Mouse (Mus musculus): ENCODE measurements around the gene A630023A22Rik. TPM values are rescaled to one million over a fixed set of nuclear protein-coding genes. Genes with fewer than 3 reads are reported as not detected.

Gene A630023A22Rik
- polyA plus RNA-seq, 1 experiment: not detected

DNA sequence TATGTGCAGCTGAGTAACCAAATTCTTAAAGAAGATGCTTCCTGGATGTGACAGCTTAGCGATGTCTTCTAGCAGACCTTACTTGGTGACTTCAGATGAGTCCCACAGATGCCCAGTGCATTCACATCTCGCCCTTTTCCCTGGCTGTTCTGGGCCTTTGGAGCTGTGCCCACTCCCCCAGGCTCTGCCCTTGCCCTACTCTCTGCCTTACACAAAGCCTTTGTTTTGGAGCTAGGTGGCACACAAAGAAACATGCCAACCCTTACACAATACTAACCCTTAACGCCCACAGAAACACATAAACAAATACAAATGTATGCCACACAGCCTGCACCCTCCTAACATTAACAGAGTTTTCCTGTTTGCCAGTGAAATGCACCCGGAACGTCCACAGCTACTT lies 6.4 kb downstream of the A630023A22Rik start:
- TF ChIP-seq CTCF (IDR thresholded peaks at IDR 0.05; ENCODE audit: control insufficient read depth, insufficient read depth, low read length): no peak
- no peak for TF ChIP-seq POLR2A (IDR thresholded peaks at IDR 0.05; ENCODE audit: borderline replicate concordance, control insufficient read depth, low read depth, low read length)
- Histone ChIP-seq H3K4me1 (ENCODE audit: control insufficient read depth, insufficient read depth, low read length) (no peaks in the 10 kb centered on the region), H3K27ac (ENCODE audit: control insufficient read depth, insufficient read depth, low read depth, low read length, poor library complexity) (no peak overlapping the region), H3K4me3 (replicated peaks; ENCODE audit: control insufficient read depth, low read depth, low read length) (no peak overlapping the region)
- 68% methylated on average over 5 of the region's 5 CpGs for WGBS

DNA sequence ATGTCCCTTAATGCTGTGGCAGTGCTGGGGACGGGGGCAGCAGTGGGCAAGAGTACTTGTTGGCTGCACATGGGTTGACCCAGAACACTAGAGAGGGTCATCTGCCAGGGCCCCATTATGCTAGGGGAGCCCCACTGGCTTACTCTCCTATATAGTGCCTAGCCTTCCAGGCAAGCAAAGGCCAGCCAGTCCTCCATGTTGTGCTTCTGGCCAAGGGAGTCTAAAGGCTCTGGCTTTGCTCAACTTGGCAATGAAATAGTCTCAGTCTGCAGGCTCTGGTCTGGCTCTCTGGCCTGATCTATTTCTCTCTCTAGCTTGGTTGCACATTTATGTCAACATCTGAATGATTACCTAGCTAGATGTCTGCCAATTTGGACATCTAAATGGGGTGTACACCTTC lies 9.7 kb downstream of the A630023A22Rik start:
- Histone ChIP-seq H3K4me3 (replicated peaks; ENCODE audit: control insufficient read depth, low read depth, low read length) (no peak overlapping the region), H3K4me1 (ENCODE audit: control insufficient read depth, insufficient read depth, low read length) (no peaks in the 10 kb centered on the region), H3K27ac (ENCODE audit: control insufficient read depth, insufficient read depth, low read depth, low read length, poor library complexity) (no peak overlapping the region)
- 58% methylated on average over 1 of the region's 1 CpGs for WGBS
- TF ChIP-seq POLR2A (IDR thresholded peaks at IDR 0.05; ENCODE audit: borderline replicate concordance, control insufficient read depth, low read depth, low read length) (no peak), CTCF (IDR thresholded peaks at IDR 0.05; ENCODE audit: control insufficient read depth, insufficient read depth, low read length) (no peak)

GRCm38 (mm10) chr14:34091475-34091874 lies 11.1 kb downstream of the A630023A22Rik start:
- H3K27ac ChIP-seq (ENCODE audit: control insufficient read depth, insufficient read depth, low read depth, low read length, poor library complexity): no peak overlapping the region
- WGBS: 72% methylated on average over 5 of the region's 5 CpGs
- H3K4me1 ChIP-seq (ENCODE audit: control insufficient read depth, insufficient read depth, low read length): no peaks in the 10 kb centered on the region
- H3K4me3 ChIP-seq (replicated peaks; ENCODE audit: control insufficient read depth, low read depth, low read length): no peak overlapping the region
- TF ChIP-seq CTCF (IDR thresholded peaks at IDR 0.05; ENCODE audit: control insufficient read depth, insufficient read depth, low read length) (no peak), POLR2A (IDR thresholded peaks at IDR 0.05; ENCODE audit: borderline replicate concordance, control insufficient read depth, low read depth, low read length) (no peak)

DNA sequence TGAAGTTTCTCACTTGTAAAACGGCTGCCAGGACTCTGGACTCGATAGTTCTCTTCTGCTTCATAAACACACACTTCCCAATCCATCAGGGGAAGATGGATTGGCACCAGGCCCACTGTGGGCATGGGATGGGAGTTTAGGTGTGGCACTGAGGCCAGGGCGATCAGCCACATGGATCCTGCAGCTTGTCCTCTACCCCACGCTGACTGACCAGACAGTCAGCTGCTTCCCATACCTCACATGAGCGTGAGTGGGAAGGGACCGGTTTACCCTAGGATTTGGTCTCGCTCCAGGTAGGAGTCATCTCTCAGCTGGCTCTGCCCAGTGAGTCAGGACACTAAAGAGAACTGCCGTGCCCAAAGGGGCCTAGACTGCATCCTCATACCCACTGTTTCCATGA lies 12.8 kb downstream of the A630023A22Rik start:
- WGBS: 78% methylated on average over 8 of the region's 8 CpGs
- H3K4me1 ChIP-seq (ENCODE audit: control insufficient read depth, insufficient read depth, low read length): no peaks in the 10 kb centered on the region
- TF ChIP-seq POLR2A (IDR thresholded peaks at IDR 0.05; ENCODE audit: borderline replicate concordance, control insufficient read depth, low read depth, low read length) (no peak), CTCF (IDR thresholded peaks at IDR 0.05; ENCODE audit: control insufficient read depth, insufficient read depth, low read length) (no peak)
- H3K27ac ChIP-seq (ENCODE audit: control insufficient read depth, insufficient read depth, low read depth, low read length, poor library complexity): no peak overlapping the region
- no peak overlapping the region for H3K4me3 ChIP-seq (replicated peaks; ENCODE audit: control insufficient read depth, low read depth, low read length)

DNA sequence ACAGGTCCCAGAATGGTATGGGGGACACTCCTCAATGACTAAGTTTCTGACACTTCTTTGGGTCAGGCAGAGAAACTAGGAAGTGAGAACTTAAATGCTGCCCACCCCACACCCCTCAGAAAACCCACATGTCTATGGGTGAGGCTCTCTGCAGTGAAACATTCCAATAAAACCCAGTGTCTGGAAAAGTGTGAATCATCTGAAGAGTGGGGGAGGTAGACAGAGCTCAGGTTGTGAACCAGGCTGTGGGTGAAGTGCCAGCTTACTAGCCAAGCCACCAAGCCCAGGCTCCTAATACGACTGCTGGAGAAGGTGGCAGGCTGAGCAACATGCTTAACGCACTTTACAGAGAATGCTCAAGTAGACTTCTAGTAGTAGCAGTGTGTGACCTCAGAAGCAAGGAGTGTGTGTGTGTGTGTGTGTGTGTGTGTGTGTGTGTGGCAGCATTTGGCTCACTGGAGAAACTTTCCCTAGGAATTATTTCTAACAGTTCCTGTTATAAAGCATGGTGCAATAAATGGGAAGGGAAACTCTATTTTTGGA lies 14.6 kb downstream of the A630023A22Rik start:
- H3K4me3 ChIP-seq (replicated peaks; ENCODE audit: control insufficient read depth, low read depth, low read length): no peak overlapping the region
- TF ChIP-seq POLR2A (IDR thresholded peaks at IDR 0.05; ENCODE audit: borderline replicate concordance, control insufficient read depth, low read depth, low read length) (no peak), CTCF (IDR thresholded peaks at IDR 0.05; ENCODE audit: control insufficient read depth, insufficient read depth, low read length) (no peak)
- no peaks in the 10 kb centered on the region for H3K4me1 ChIP-seq (ENCODE audit: control insufficient read depth, insufficient read depth, low read length)
- H3K27ac ChIP-seq (ENCODE audit: control insufficient read depth, insufficient read depth, low read depth, low read length, poor library complexity): no peak overlapping the region
- 61% methylated on average over 2 of the region's 2 CpGs for WGBS

GRCm38 (mm10) chr14:34086806-34087205 lies 15.7 kb downstream of the A630023A22Rik start:
- no peak overlapping the region for H3K27ac ChIP-seq (ENCODE audit: control insufficient read depth, insufficient read depth, low read depth, low read length, poor library complexity)
- no peak overlapping the region for H3K4me3 ChIP-seq (replicated peaks; ENCODE audit: control insufficient read depth, low read depth, low read length)
- no peaks in the 10 kb centered on the region for H3K4me1 ChIP-seq (ENCODE audit: control insufficient read depth, insufficient read depth, low read length)
- 56% methylated on average over 4 of the region's 4 CpGs for WGBS
- TF ChIP-seq CTCF (IDR thresholded peaks at IDR 0.05; ENCODE audit: control insufficient read depth, insufficient read depth, low read length): no peak
- TF ChIP-seq POLR2A (IDR thresholded peaks at IDR 0.05; ENCODE audit: borderline replicate concordance, control insufficient read depth, low read depth, low read length): no peak

GRCm38 (mm10) chr14:34085731-34086130 lies 16.8 kb downstream of the A630023A22Rik start, which contains the start of gene Anxa8:
TSS of gene Anxa8 (plus strand) at chr14:34085981.
- Histone ChIP-seq H3K27ac (ENCODE audit: control insufficient read depth, insufficient read depth, low read depth, low read length, poor library complexity) (no peak within 1 kb of the TSS), H3K4me1 (ENCODE audit: control insufficient read depth, insufficient read depth, low read length) (no peaks in the 10 kb centered on the region), H3K4me3 (replicated peaks; ENCODE audit: control insufficient read depth, low read depth, low read length) (no peak within 1 kb of the TSS)
- TF ChIP-seq POLR2A (IDR thresholded peaks at IDR 0.05; ENCODE audit: borderline replicate concordance, control insufficient read depth, low read depth, low read length): no peak
- TF ChIP-seq CTCF (IDR thresholded peaks at IDR 0.05; ENCODE audit: control insufficient read depth, insufficient read depth, low read length): no peak
- 77% methylated on average over 4 of the region's 4 CpGs for WGBS

DNA sequence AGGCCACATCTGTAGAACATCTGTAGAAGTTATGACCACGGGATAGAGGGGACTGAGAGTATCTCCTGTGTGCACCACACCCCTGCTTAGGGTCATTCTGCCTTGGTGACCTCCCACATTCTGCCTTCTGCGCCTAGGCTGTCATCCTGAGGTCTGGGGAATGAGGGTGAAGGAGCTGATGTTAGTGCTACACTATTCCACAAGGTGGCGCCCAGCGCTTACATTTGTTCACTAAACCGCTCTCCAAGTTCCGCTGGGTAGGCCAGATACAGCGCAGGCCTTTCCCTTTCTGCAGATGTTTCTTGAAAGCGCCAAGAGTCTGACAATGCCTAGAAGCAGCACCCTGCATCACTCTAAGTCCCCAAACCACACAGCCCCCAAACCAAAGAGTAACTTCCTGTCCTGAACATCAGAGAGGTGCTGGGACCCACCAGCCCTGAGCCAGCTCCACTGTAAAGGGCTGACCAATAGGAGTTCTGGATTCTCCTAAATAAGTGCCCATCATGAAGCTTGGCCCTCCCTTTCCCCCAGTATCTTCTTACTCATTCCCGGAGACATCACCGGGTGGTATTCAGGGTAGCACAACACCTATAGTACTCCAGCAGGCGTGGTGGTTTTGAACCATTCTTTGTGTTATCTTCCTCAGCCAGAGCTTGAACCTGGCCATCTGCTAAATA lies 22.1 kb downstream of the A630023A22Rik start:
- no peaks in the 10 kb centered on the region for H3K4me1 ChIP-seq (ENCODE audit: control insufficient read depth, insufficient read depth, low read length)
- WGBS: 14% methylated on average over 11 of the region's 11 CpGs
- H3K4me3 ChIP-seq (replicated peaks; ENCODE audit: control insufficient read depth, low read depth, low read length): no peak overlapping the region
- TF ChIP-seq CTCF (IDR thresholded peaks at IDR 0.05; ENCODE audit: control insufficient read depth, insufficient read depth, low read length) (peak; percentile 59), POLR2A (IDR thresholded peaks at IDR 0.05; ENCODE audit: borderline replicate concordance, control insufficient read depth, low read depth, low read length) (no peak)
- H3K27ac ChIP-seq (ENCODE audit: control insufficient read depth, insufficient read depth, low read depth, low read length, poor library complexity): no peak overlapping the region

Measured in bone marrow, adult 2 months (tissue).